Mouse (Mus musculus): ENCODE data around the gene Vmn1r193.
"Not testable (repeated sequence)": the region's sequence is repeated elsewhere in the genome, so short reads cannot be mapped to it uniquely, and the experiment has no call there.

Gene Vmn1r193

DNA sequence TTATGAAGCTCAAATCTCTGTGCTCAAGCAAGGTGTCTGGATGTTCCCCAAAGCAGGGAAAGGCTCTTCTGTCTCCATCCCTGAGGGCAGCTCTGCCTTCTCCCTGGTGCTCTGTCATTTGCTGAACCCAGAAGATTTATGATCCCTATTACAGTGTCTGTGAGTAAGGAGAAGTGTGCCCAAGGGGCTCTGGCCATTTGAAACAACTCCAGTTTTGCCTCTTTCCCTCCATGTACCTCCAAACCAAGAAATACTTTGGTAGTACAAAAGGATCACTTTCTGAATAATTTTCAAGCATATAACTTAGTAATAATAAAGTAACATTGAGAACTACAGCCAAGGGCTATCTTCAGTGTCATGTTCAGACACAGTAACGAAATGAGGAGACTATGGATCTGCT lies at the start of gene Vmn1r193:
Vmn1r193 (minus strand) TSS at position 101 of the 400 bp plus-strand sequence.
- DNase-seq (ENCODE audit: low spot score) = not testable (repeated sequence)

DNA sequence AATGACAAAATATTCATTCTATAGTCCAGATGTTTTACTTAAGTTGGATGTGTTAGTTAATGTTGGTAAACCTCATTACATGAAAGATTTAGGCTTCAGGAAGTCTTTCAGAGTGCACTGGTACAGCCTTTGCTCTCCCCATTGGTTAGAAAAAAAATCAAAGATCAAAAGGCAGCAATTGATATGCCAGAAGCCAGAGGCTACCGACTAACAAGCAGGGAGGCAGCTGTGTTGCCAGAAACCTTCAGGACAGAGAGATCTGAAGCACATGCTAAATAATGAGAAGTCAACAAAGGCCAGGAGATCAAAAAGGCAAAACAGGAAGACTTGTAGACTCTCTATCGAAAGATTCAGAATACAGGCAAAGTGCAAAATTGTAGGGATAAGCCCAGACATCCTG lies 48.8 kb upstream of the Vmn1r193 start:
- no peak for DNase-seq (ENCODE audit: low spot score)

- DNase-seq (ENCODE audit: low spot score) = not testable (repeated sequence)
Observed at GRCm38 (mm10) chr13:22270222-22270621, 47.3 kb upstream of the Vmn1r193 start, which contains the start of gene Vmn1r195. TSS of gene Vmn1r195 (plus strand) at chr13:22270522.

- DNase-seq (ENCODE audit: low spot score) = no peak
Observed at GRCm38 (mm10) chr13:22243915-22244314, 21.0 kb upstream of the Vmn1r193 start, which contains the start of gene Vmn1r194. TSS of gene Vmn1r194 (plus strand) at chr13:22244215.

DNA sequence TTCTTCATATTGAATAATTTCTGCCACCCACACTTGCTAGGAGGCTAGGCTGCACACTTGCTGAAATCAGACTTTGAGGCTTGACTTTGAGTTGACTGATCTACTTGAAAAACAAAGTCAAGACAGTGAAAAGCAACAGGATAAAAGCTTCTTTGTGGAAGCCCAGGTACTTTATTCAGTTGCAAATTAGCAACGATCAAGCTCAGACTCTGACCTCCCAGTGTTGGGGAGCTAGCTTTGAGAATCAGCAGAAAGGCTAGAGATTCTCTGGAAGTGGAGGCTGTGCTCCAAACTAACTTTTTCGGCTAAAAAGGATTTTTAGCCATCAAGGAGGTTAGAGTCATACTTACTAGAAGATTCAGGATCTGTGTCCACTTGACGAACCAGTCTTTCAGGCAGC lies 30.2 kb downstream of the Vmn1r193 start:
- not testable (repeated sequence) for DNase-seq (ENCODE audit: low spot score)

GRCm38 (mm10) chr13:22191041-22191440 lies 31.9 kb downstream of the Vmn1r193 start, which contains the start of gene Vmn1r192:
TSS of gene Vmn1r192 (minus strand) at chr13:22191141.
- no peak for DNase-seq (ENCODE audit: low spot score)

GRCm38 (mm10) chr13:22190385-22190784 lies 32.6 kb downstream of the Vmn1r193 start:
- DNase-seq (ENCODE audit: low spot score) = no peak

GRCm38 (mm10) chr13:22189313-22189712 lies 33.6 kb downstream of the Vmn1r193 start:
- no peak for DNase-seq (ENCODE audit: low spot score)

DNA sequence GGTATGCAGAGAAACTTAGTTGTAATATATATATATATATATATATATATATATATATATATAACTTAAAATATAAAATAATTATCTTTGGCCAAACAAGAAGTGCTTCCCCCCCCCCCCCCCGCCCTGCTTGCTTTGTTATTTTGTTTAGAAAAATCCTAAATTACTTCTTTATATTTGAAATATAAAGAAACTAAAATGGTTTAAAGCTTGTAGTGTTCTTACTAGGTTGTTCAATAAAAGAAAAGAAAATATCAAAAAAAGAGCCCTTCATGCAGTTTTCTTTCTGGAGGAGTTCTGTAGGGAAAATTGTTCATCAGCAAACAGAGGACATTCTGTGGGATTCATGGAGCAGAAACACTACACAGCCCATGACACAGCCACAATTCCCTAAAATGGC lies 39.1 kb downstream of the Vmn1r193 start, which contains the start of gene Vmn1r191:
Vmn1r191 (minus strand) TSS at position 101 of the 400 bp plus-strand sequence.
- no peak for DNase-seq (ENCODE audit: low spot score)

GRCm38 (mm10) chr13:22168416-22168815 lies 54.5 kb downstream of the Vmn1r193 start:
- DNase-seq (ENCODE audit: low spot score) = no peak
